Mouse (Mus musculus) lung, embryonic 14.5 days (tissue): ENCODE measurements around the gene Smpd3. TPM values are rescaled to one million over a fixed set of nuclear protein-coding genes. Genes with fewer than 3 reads are reported as not detected.
A peak's percentile ranks its signal among the peaks of the same experiment; 100 is the strongest.

Source experiments
- ATAC-seq: fragments of 200-750 bp; cut with Nextera tagmentation; 2 replicates; pipeline ENCODE4 v1.8.0; 2017; ENCODE audit warnings: mild to moderate bottlenecking, moderate TSS enrichment, moderate library complexity; ENCODE audit not compliant: insufficient read depth
- DNase-seq: peaks from one replicate; pipeline ENCODE4 v3.0.0-alpha.2; 2015
- H3K27ac ChIP-seq: fragments of 300-500 bp; sonication (generic); 2 replicates; pipeline ENCODE4 v1.5.1; 2014; ENCODE audit warnings: low read depth, mild to moderate bottlenecking, moderate library complexity
- H3K27me3 ChIP-seq: fragments of 300-500 bp; sonication (generic); 2 replicates; pipeline ENCODE4 v1.6.1; 2014; ENCODE audit warnings: low read length, control low read depth; ENCODE audit not compliant: insufficient read depth
- H3K36me3 ChIP-seq: fragments of 300-500 bp; sonication (generic); 2 replicates; pipeline ENCODE4 v1.6.1; 2014; ENCODE audit warnings: control low read depth; ENCODE audit not compliant: insufficient read depth
- H3K4me1 ChIP-seq: fragments of 300-500 bp; sonication (generic); 2 replicates; pipeline ENCODE4 v1.6.1; 2014; ENCODE audit warnings: antibody characterized with exemption, control low read depth; ENCODE audit not compliant: insufficient read depth
- H3K4me2 ChIP-seq: fragments of 300-500 bp; sonication (generic); 2 replicates; pipeline ENCODE4 v1.6.1; 2014; ENCODE audit warnings: mild to moderate bottlenecking
- H3K4me3 ChIP-seq: fragments of 300-500 bp; sonication (generic); 2 replicates; pipeline ENCODE4 v1.5.1; 2014; ENCODE audit warnings: low read depth, low read length
- H3K9ac ChIP-seq: fragments of 300-500 bp; sonication (generic); 2 replicates; pipeline ENCODE4 v1.6.1; 2014
- H3K9me3 ChIP-seq: fragments of 300-500 bp; sonication (generic); 2 replicates; pipeline ENCODE4 v1.6.1; 2016; ENCODE audit warnings: low read depth, low read length, control low read depth
- CTCF ChIP-seq: IDR thresholded peaks from 2 replicates; pipeline ENCODE4 v1.5.1; 2016; ENCODE audit warnings: antibody characterized with exemption, low read depth
- WGBS: fragments of 180-500 bp; shearing (Covaris S2); extraction: QIAGEN DNeasy Blood & Tissue Kit; methylation state at CpG from one replicate; pipeline ENCODE4 v1.1.7; 2014; 5-methylcytosine and 5-hydroxymethylcytosine counted together
- polyA plus RNA-seq: library from polyadenylated mRNA; unstranded; fragments of >200 nt; fragmentation: Nextera tagmentation; extraction: Ambion mirVana; gene quantifications from 2 replicates; pipeline ENCODE4 v1.2.1, GENCODE M21; 2014

Smpd3 gene
- polyA plus RNA-seq, 1 experiment from 2014 or later, result 0.93 TPM

GRCm38 (mm10) chr8:106368501-106368900 is 30.7 kb upstream of the Smpd3 start:
- no peak for DNase-seq
- Histone ChIP-seq H3K4me1 (no peaks in the 10 kb centered on the region), H3K4me2 (no peak overlapping the region), H3K9me3 (no peaks in the 10 kb centered on the region), H3K27me3 (no peaks in the 10 kb centered on the region), H3K27ac (no peak overlapping the region), H3K9ac (no peak overlapping the region), H3K36me3 (no peaks in the 10 kb centered on the region), H3K4me3 (no peak overlapping the region)
- no peak for ATAC-seq
- WGBS, result 62% methylated on average over 3 of the region's 3 CpGs
- TF ChIP-seq CTCF, result peak; percentile 40

- ATAC-seq, result no peak
- WGBS, result 62% methylated on average over 5 of the region's 5 CpGs
These were observed 27.0 kb upstream of the Smpd3 start for GRCm38 (mm10) chr8:106364837-106365236.

GRCm38 (mm10) chr8:106364278-106364677 is 26.5 kb upstream of the Smpd3 start:
- no peak overlapping the region for H3K4me2 ChIP-seq
- no peaks in the 10 kb centered on the region for H3K4me1 ChIP-seq
- no peaks in the 10 kb centered on the region for H3K36me3 ChIP-seq
- WGBS, result 62% methylated on average over 8 of the region's 8 CpGs
- H3K4me3 ChIP-seq, result no peak overlapping the region
- DNase-seq (no peak), ATAC-seq (no peak)
- H3K27ac ChIP-seq, result no peak overlapping the region
- no peak for TF ChIP-seq CTCF
- no peak overlapping the region for H3K9ac ChIP-seq
- no peaks in the 10 kb centered on the region for H3K27me3 ChIP-seq
- H3K9me3 ChIP-seq, result no peaks in the 10 kb centered on the region

More at GRCm38 (mm10) chr8:106364837-106365236, 27.0 kb upstream of the Smpd3 start:
- Histone ChIP-seq H3K9me3 (no peaks in the 10 kb centered on the region), H3K4me1 (no peaks in the 10 kb centered on the region), H3K9ac (no peak overlapping the region), H3K4me2 (no peak overlapping the region), H3K4me3 (no peak overlapping the region), H3K36me3 (no peaks in the 10 kb centered on the region), H3K27me3 (no peaks in the 10 kb centered on the region), H3K27ac (no peak overlapping the region)
- DNase-seq, result no peak
- no peak for TF ChIP-seq CTCF

GRCm38 (mm10) chr8:106363321-106363720 is 25.5 kb upstream of the Smpd3 start:
- whole genome bisulfite sequencing, result 59% methylated on average over 8 of the region's 8 CpGs
- no peak for TF ChIP-seq CTCF
- Histone ChIP-seq H3K36me3 (no peaks in the 10 kb centered on the region), H3K4me3 (no peak overlapping the region), H3K27ac (no peak overlapping the region), H3K9me3 (no peaks in the 10 kb centered on the region), H3K4me1 (no peaks in the 10 kb centered on the region), H3K9ac (no peak overlapping the region), H3K4me2 (no peak overlapping the region), H3K27me3 (no peaks in the 10 kb centered on the region)
- ATAC-seq (no peak), DNase-seq (no peak)

- WGBS, result 61% methylated on average over 4 of the region's 4 CpGs
- Histone ChIP-seq H3K4me2 (no peak overlapping the region), H3K36me3 (no peaks in the 10 kb centered on the region), H3K4me3 (no peak overlapping the region), H3K27ac (no peak overlapping the region), H3K4me1 (no peaks in the 10 kb centered on the region), H3K9ac (no peak overlapping the region), H3K9me3 (no peaks in the 10 kb centered on the region), H3K27me3 (no peaks in the 10 kb centered on the region)
- DNase-seq (no peak), ATAC-seq (no peak)
- no peak for TF ChIP-seq CTCF
These were observed 22.0 kb upstream of the Smpd3 start for GRCm38 (mm10) chr8:106359650-106360338.

GRCm38 (mm10) chr8:106351135-106351534 is 13.3 kb upstream of the Smpd3 start:
- no peaks in the 10 kb centered on the region for H3K4me1 ChIP-seq
- no peaks in the 10 kb centered on the region for H3K27me3 ChIP-seq
- no peak for TF ChIP-seq CTCF
- no peak for ATAC-seq
- H3K9me3 ChIP-seq, result no peaks in the 10 kb centered on the region
- no peak overlapping the region for H3K4me3 ChIP-seq
- H3K9ac ChIP-seq, result no peak overlapping the region
- no peak overlapping the region for H3K4me2 ChIP-seq
- no peak overlapping the region for H3K27ac ChIP-seq
- no peaks in the 10 kb centered on the region for H3K36me3 ChIP-seq
- DNase-seq, result no peak
- 36% methylated on average over 2 of the region's 2 CpGs for WGBS

- Histone ChIP-seq H3K4me1 (no peaks in the 10 kb centered on the region), H3K36me3 (no peaks in the 10 kb centered on the region), H3K4me2 (no peak overlapping the region), H3K27ac (no peak overlapping the region), H3K27me3 (no peaks in the 10 kb centered on the region), H3K4me3 (no peak overlapping the region), H3K9me3 (no peaks in the 10 kb centered on the region), H3K9ac (no peak overlapping the region)
- DNase-seq, result no peak
- ATAC-seq, result no peak
- WGBS, result 55% methylated on average over 11 of the region's 11 CpGs
- no peak for TF ChIP-seq CTCF
These were observed 11.6 kb upstream of the Smpd3 start for GRCm38 (mm10) chr8:106349398-106349797.
